Mouse (Mus musculus) adrenal gland, adult 18-20 months (tissue): ENCODE measurements at regions not wholly inside any gene's neighbourhood (a gene's known extent, or its start where the extent isn't known, plus 50 kb on each side); places are given as distances from the start of the nearest gene placed in this dataset.
A peak's percentile ranks its signal among the peaks of the same experiment; 100 is the strongest.

Experiments used
- DNase-seq, 2 experiments: peaks; one replicate each; pipeline ENCODE4 v3.0.0; 2021 to 2022; ENCODE audit warnings: low spot score in 2 of 2

GRCm38 (mm10) chr9:46738634-46739033 lies 259.9 kb upstream of the Gm4791 start:
- DNase-seq = no peak

GRCm38 (mm10) chr9:46738056-46738455 lies 260.5 kb upstream of the Gm4791 start:
- DNase-seq = no peak

GRCm38 (mm10) chr9:46737446-46737845 lies 261.1 kb upstream of the Gm4791 start:
- no peak for DNase-seq

GRCm38 (mm10) chr9:46736232-46736631 lies 262.3 kb upstream of the Gm4791 start:
- no peak for DNase-seq

GRCm38 (mm10) chr9:46735664-46736067 lies 262.9 kb upstream of the Gm4791 start:
- DNase-seq = peak; percentile 82 to 88

- no peak for DNase-seq
Observed at GRCm38 (mm10) chr9:46728465-46728864, 270.1 kb upstream of the Gm4791 start.

GRCm38 (mm10) chr9:46724231-46724630 lies 274.3 kb upstream of the Gm4791 start:
- DNase-seq = no peak

GRCm38 (mm10) chr9:46713415-46713814 lies 285.1 kb upstream of the Gm4791 start:
- DNase-seq = no peak

GRCm38 (mm10) chr9:46704151-46704905 lies 294.2 kb upstream of the Gm4791 start:
- DNase-seq = no peak

- no peak for DNase-seq
Observed at GRCm38 (mm10) chr9:46703674-46704073, 294.9 kb upstream of the Gm4791 start.

- DNase-seq = no peak
Observed at GRCm38 (mm10) chr9:46702901-46703636, 295.5 kb upstream of the Gm4791 start.

GRCm38 (mm10) chr9:46702053-46702900 lies 296.3 kb upstream of the Gm4791 start:
- no peak for DNase-seq

GRCm38 (mm10) chr9:46696171-46696570 lies 302.4 kb upstream of the Gm4791 start:
- DNase-seq = no peak

- DNase-seq = no peak
Observed at GRCm38 (mm10) chr9:46689331-46689730, 309.2 kb upstream of the Gm4791 start.

GRCm38 (mm10) chr9:46684113-46684850 lies 314.3 kb upstream of the Gm4791 start:
- no peak for DNase-seq

- no peak for DNase-seq
Observed at GRCm38 (mm10) chr9:46672050-46672449, 326.5 kb upstream of the Gm4791 start.

- DNase-seq = no peak
Observed at GRCm38 (mm10) chr9:46654422-46654821, 334.6 kb upstream of the 4931429L15Rik start.

GRCm38 (mm10) chr9:46647238-46647922 lies 327.6 kb upstream of the 4931429L15Rik start:
- no peak for DNase-seq

GRCm38 (mm10) chr9:46645469-46645884 lies 325.7 kb upstream of the 4931429L15Rik start:
- no peak for DNase-seq

- no peak for DNase-seq
Observed at GRCm38 (mm10) chr9:46643551-46643950, 323.8 kb upstream of the 4931429L15Rik start.
